Mouse (Mus musculus) neural tube, embryonic 12.5 days (tissue): ENCODE measurements around the gene Aebp2. TPM values are rescaled to one million over a fixed set of nuclear protein-coding genes. Genes with fewer than 3 reads are reported as not detected.
A peak's percentile ranks its signal among the peaks of the same experiment; 100 is the strongest.

Experiments used
- ATAC-seq: fragments of 200-750 bp; cut with Nextera tagmentation; 2 replicates; pipeline ENCODE4 v1.8.0; 2017; ENCODE audit warnings: low read depth, mild to moderate bottlenecking, moderate TSS enrichment, moderate library complexity; ENCODE audit not compliant: low FRiP score
- H3K27ac ChIP-seq: fragments of 300-500 bp; sonication (generic); 2 replicates; pipeline ENCODE4 v1.5.1; 2016
- H3K27me3 ChIP-seq: fragments of 300-500 bp; sonication (generic); replicated peaks from 2 replicates; pipeline ENCODE4 v1.6.1; 2016; ENCODE audit warnings: mild to moderate bottlenecking
- H3K36me3 ChIP-seq: fragments of 300-500 bp; sonication (generic); 2 replicates; pipeline ENCODE4 v1.6.1; 2016; ENCODE audit warnings: mild to moderate bottlenecking
- H3K4me1 ChIP-seq: fragments of 300-500 bp; sonication (generic); 2 replicates; pipeline ENCODE4 v1.6.1; 2016
- H3K4me2 ChIP-seq: fragments of 300-500 bp; sonication (generic); replicated peaks from 2 replicates; pipeline ENCODE4 v1.6.1; 2016; ENCODE audit warnings: mild to moderate bottlenecking
- H3K4me3 ChIP-seq: fragments of 300-500 bp; sonication (generic); 2 replicates; pipeline ENCODE4 v1.5.1; 2016
- H3K9ac ChIP-seq: fragments of 300-500 bp; sonication (generic); 2 replicates; pipeline ENCODE4 v1.6.1; 2016; ENCODE audit warnings: mild to moderate bottlenecking
- H3K9me3 ChIP-seq: fragments of 300-500 bp; sonication (generic); 2 replicates; pipeline ENCODE4 v1.6.1; 2016; ENCODE audit warnings: mild to moderate bottlenecking
- WGBS: fragments of 180-500 bp; shearing (Covaris S2); methylation state at CpG from one replicate; pipeline ENCODE4 v1.1.7; 2016; 5-methylcytosine and 5-hydroxymethylcytosine counted together
- polyA plus RNA-seq: library from polyadenylated mRNA; unstranded; fragments of >200 nt; fragmentation: Nextera tagmentation; extraction: Ambion mirVana; gene quantifications from 2 replicates; pipeline ENCODE4 v1.2.1, GENCODE M21; 2016

The Aebp2 gene
- polyA plus RNA-seq, 1 experiment from 2014 or later: 12.9 TPM

- H3K4me3 ChIP-seq: no peak overlapping the region
- H3K4me1 ChIP-seq: no peaks in the 10 kb centered on the region
- no peak overlapping the region for H3K9ac ChIP-seq
- H3K4me2 ChIP-seq: no peak overlapping the region
- ATAC-seq: peak; percentile 49; the same call in 1 of the 2 replicates
- WGBS: 24% methylated on average over 10 of the region's 10 CpGs
- H3K36me3 ChIP-seq: no peaks in the 10 kb centered on the region
- H3K27ac ChIP-seq: no peak overlapping the region
- H3K9me3 ChIP-seq: no peaks in the 10 kb centered on the region
- H3K27me3 ChIP-seq: peaks cover 5% of the 10 kb centered on the region; the same call in 1 of the 2 replicates
Measured at GRCm38 (mm10) chr6:140714905-140715365, 92.5 kb downstream of the Aebp2 start.

GRCm38 (mm10) chr6:140722058-140722457 lies 99.6 kb downstream of the Aebp2 start:
- no peaks in the 10 kb centered on the region for H3K9me3 ChIP-seq
- H3K4me1 ChIP-seq: no peaks in the 10 kb centered on the region
- WGBS: 78% methylated on average over 10 of the region's 10 CpGs
- H3K9ac ChIP-seq: no peak overlapping the region
- no peaks in the 10 kb centered on the region for H3K36me3 ChIP-seq
- no peak overlapping the region for H3K4me3 ChIP-seq
- ATAC-seq: no peak
- no peak overlapping the region for H3K4me2 ChIP-seq
- no peak overlapping the region for H3K27ac ChIP-seq
- no peaks in the 10 kb centered on the region for H3K27me3 ChIP-seq

Other genes starting within 250 kb of the Aebp2 start
- gene Plekha5, start 198.6 kb upstream of the Aebp2 start, polyA plus RNA-seq: 47.0 and 53.3 TPM in 2 replicates
- gene Gm11077, start 106.6 kb downstream of the Aebp2 start, polyA plus RNA-seq: not detected in 2 replicates